ENCODE assay signal across 8 mouse cellular contexts in the genomic region with DNA sequence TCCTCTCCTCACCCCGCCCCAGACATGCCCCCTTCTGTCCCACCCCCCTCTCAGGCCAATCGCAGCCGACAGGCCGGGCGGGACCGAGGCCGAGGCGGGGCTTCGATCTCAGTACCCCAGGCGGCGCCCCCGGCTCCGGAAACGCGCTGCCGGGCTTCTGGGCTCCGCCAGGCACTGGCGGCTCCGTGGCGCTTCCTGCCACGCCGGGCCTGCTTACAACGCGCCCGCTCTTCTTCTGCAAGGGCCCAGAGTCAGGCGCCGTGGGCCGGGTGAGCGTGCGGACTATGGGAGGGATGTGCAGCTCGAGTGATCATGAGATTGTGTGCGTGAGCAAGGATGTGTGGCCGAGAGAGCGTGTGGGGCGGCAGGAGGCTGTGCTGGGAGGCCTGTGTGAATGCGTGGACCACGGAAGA. TPM values are rescaled to one million over a fixed set of nuclear protein-coding genes. Genes with fewer than 3 reads are reported as not detected.
A peak's percentile ranks its signal among the peaks of the same experiment; 100 is the strongest.
DNase-seq lines count a peak whose midpoint lies in the region; ATAC-seq and TF ChIP-seq lines count a peak whose summit lies in the region.

A gene (plus strand): TSS at position 139 of the 413 bp plus-strand sequence.

- 16% methylated on average over 37 of the region's 37 CpGs for WGBS in bone marrow, adult 2 months
- WGBS in heart, embryonic 13.5 days, result 9% methylated on average over 37 of the region's 37 CpGs
- 23% methylated on average over 37 of the region's 37 CpGs for WGBS in kidney, postnatal 0 days
- WGBS in liver, embryonic 12.5 days (ENCODE audit: insufficient replicate concordance), result 12% methylated on average over 37 of the region's 37 CpGs
- 15% methylated on average over 36 of the region's 37 CpGs for WGBS in stomach, postnatal 0 days

- no peak; the same call in 1 of the 2 replicates for TF ChIP-seq POLR2A in bone marrow, adult 2 months (IDR thresholded peaks at IDR 0.05; ENCODE audit: borderline replicate concordance, control insufficient read depth, low read depth, low read length)

- peak; percentile 76 for ATAC-seq in heart, embryonic 13.5 days (ENCODE audit: extremely low read depth, insufficient number of reproducible peaks, low FRiP score, low TSS enrichment)
- ATAC-seq in kidney, postnatal 0 days (replicated peaks; ENCODE audit: low FRiP score, low read depth), result peak; percentile 89
- peak; percentile 89 for ATAC-seq in liver, embryonic 12.5 days
- ATAC-seq in stomach, postnatal 0 days (ENCODE audit: low FRiP score, low TSS enrichment), result peak; percentile 89

- H3K9ac ChIP-seq in heart, embryonic 13.5 days, result peak within 1 kb of the TSS; percentile 90
- peak within 1 kb of the TSS; percentile 71 for H3K9ac ChIP-seq in kidney, postnatal 0 days (ENCODE audit: low read depth, low read length)
- peak within 1 kb of the TSS; percentile 73 for H3K9ac ChIP-seq in liver, embryonic 12.5 days
- H3K9ac ChIP-seq in stomach, postnatal 0 days (ENCODE audit: low read length), result peak within 1 kb of the TSS; percentile 66

- H3K36me3 ChIP-seq in heart, embryonic 13.5 days, result no peaks in the 10 kb centered on the region
- no peaks in the 10 kb centered on the region for H3K36me3 ChIP-seq in kidney, postnatal 0 days (ENCODE audit: insufficient read depth, low read length)
- peaks cover 4% of the 10 kb centered on the region; the same call in 1 of the 2 replicates for H3K36me3 ChIP-seq in liver, embryonic 12.5 days
- H3K36me3 ChIP-seq in stomach, postnatal 0 days (ENCODE audit: control insufficient read depth, insufficient read depth, low read length), result no peaks in the 10 kb centered on the region

- H3K4me2 ChIP-seq in heart, embryonic 13.5 days, result peak within 1 kb of the TSS; percentile 70
- H3K4me2 ChIP-seq in kidney, postnatal 0 days (ENCODE audit: low read length), result peak within 1 kb of the TSS; percentile 51
- H3K4me2 ChIP-seq in liver, embryonic 12.5 days, result peak within 1 kb of the TSS; percentile 74
- H3K4me2 ChIP-seq in stomach, postnatal 0 days (replicated peaks; ENCODE audit: low read depth), result peak within 1 kb of the TSS; percentile 58

- 0 out of 2 replicates have a peak, but pooled peaks cover 3% of the 10 kb centered on the region for H3K27me3 ChIP-seq in heart, embryonic 13.5 days (replicated peaks)
- no peaks in the 10 kb centered on the region for H3K27me3 ChIP-seq in kidney, postnatal 0 days (ENCODE audit: insufficient read depth, low read length)
- peaks cover 9% of the 10 kb centered on the region for H3K27me3 ChIP-seq in liver, embryonic 12.5 days (replicated peaks)
- no peaks in the 10 kb centered on the region for H3K27me3 ChIP-seq in stomach, postnatal 0 days (ENCODE audit: control insufficient read depth, insufficient read depth, low read length)

- H3K27ac ChIP-seq in bone marrow, adult 2 months (ENCODE audit: control insufficient read depth, insufficient read depth, low read depth, low read length, poor library complexity), result no peak within 1 kb of the TSS
- peak within 1 kb of the TSS; percentile 80 for H3K27ac ChIP-seq in heart, embryonic 13.5 days (replicated peaks)
- H3K27ac ChIP-seq in kidney, postnatal 0 days, result peak within 1 kb of the TSS; percentile 54; the same call in 1 of the 2 replicates
- H3K27ac ChIP-seq in liver, embryonic 12.5 days, result no peak within 1 kb of the TSS
- H3K27ac ChIP-seq in stomach, postnatal 0 days (replicated peaks), result peak within 1 kb of the TSS; percentile 61

- no peak for TF ChIP-seq EP300 in stomach, postnatal 0 days (optimal IDR thresholded peaks at IDR 0.05)

- no peaks in the 10 kb centered on the region for H3K9me3 ChIP-seq in heart, embryonic 13.5 days
- no peaks in the 10 kb centered on the region for H3K9me3 ChIP-seq in kidney, postnatal 0 days (replicated peaks; ENCODE audit: low read length)
- H3K9me3 ChIP-seq in liver, embryonic 12.5 days (replicated peaks), result no peaks in the 10 kb centered on the region
- H3K9me3 ChIP-seq in stomach, postnatal 0 days (ENCODE audit: control insufficient read depth, low read length), result no peaks in the 10 kb centered on the region

- no peaks in the 10 kb centered on the region for H3K4me1 ChIP-seq in bone marrow, adult 2 months (ENCODE audit: control insufficient read depth, insufficient read depth, low read length)
- H3K4me1 ChIP-seq in heart, embryonic 13.5 days, result peaks cover 14% of the 10 kb centered on the region
- H3K4me1 ChIP-seq in kidney, postnatal 0 days (replicated peaks; ENCODE audit: insufficient read depth, low read length), result no peaks in the 10 kb centered on the region
- peaks cover 25% of the 10 kb centered on the region; the same call in 1 of the 2 replicates for H3K4me1 ChIP-seq in liver, embryonic 12.5 days
- no peaks in the 10 kb centered on the region for H3K4me1 ChIP-seq in stomach, postnatal 0 days (replicated peaks; ENCODE audit: control insufficient read depth, insufficient read depth)

- no peak for TF ChIP-seq CTCF in bone marrow, adult 2 months (IDR thresholded peaks at IDR 0.05; ENCODE audit: control insufficient read depth, insufficient read depth, low read length)
- TF ChIP-seq CTCF in kidney, postnatal 0 days (IDR thresholded peaks at IDR 0.05; ENCODE audit: low read depth), result no peak
- TF ChIP-seq CTCF in stomach, postnatal 0 days (IDR thresholded peaks at IDR 0.05; ENCODE audit: low read depth), result peak; percentile 6; the same call in 1 of the 2 replicates

- peak; percentile 71 to 72 for DNase-seq in B cell, adult 2 months
- DNase-seq in fibroblast of lung, adult 2 months (ENCODE audit: low read depth), result peak; percentile 28
- DNase-seq in kidney, postnatal 0 days (ENCODE audit: low spot score), result peak; percentile 85
- peak; percentile 74 for DNase-seq in neural tube, embryonic 10.5 days (ENCODE audit: extremely low spot score, low spot score)
- DNase-seq in stomach, postnatal 0 days (ENCODE audit: low spot score), result peak; percentile 72

- H3K4me3 ChIP-seq in bone marrow, adult 2 months (replicated peaks; ENCODE audit: control insufficient read depth, low read depth, low read length), result peak within 1 kb of the TSS; percentile 68
- H3K4me3 ChIP-seq in heart, embryonic 13.5 days, result peak within 1 kb of the TSS; percentile 72
- H3K4me3 ChIP-seq in kidney, postnatal 0 days (replicated peaks; ENCODE audit: low read depth, low read length), result peak within 1 kb of the TSS; percentile 55
- H3K4me3 ChIP-seq in liver, embryonic 12.5 days, result peak within 1 kb of the TSS; percentile 64
- peak within 1 kb of the TSS; percentile 55 for H3K4me3 ChIP-seq in stomach, postnatal 0 days (ENCODE audit: low read depth, low read length)

RNA-seq across cellular contexts. Expression of the gene that starts here (rescaled TPM):
- 1.7 and 3.4 TPM in 2 replicates for polyA plus RNA-seq in bone marrow, adult 2 months (2011; ENCODE audit: insufficient read depth, insufficient read length, low replicate concordance, missing spikeins)
- 8.0 and 8.7 TPM in 2 replicates for polyA plus RNA-seq in heart, embryonic 13.5 days (2015; fragmentation: Nextera tagmentation; extraction: Ambion mirVana)
- polyA plus RNA-seq in kidney, postnatal 0 days (2015; fragmentation: Nextera tagmentation; extraction: Ambion mirVana), result 5.4 and 6.0 TPM in 2 replicates
- polyA plus RNA-seq in liver, embryonic 12.5 days (2016; fragmentation: Nextera tagmentation; extraction: Ambion mirVana), result 4.0 and 4.4 TPM in 2 replicates
- 2.6 and 2.8 TPM in 2 replicates for polyA plus RNA-seq in stomach, postnatal 0 days (2015; fragmentation: Nextera tagmentation; extraction: Ambion mirVana)

Comparison
In these comparisons a context has a peak if more than half of its experiments do, and no peak if none do; other contexts are left out.
1. DNase-seq: peak in every context shown above with its lines; median percentile 85 in kidney, postnatal 0 days; 74 in neural tube, embryonic 10.5 days; 72 in stomach, postnatal 0 days; 72 in B cell, adult 2 months; 28 in fibroblast of lung, adult 2 months.
2. H3K27ac ChIP-seq: peak in heart, embryonic 13.5 days (single experiment), kidney, postnatal 0 days (single experiment) and stomach, postnatal 0 days (single experiment); none in bone marrow, adult 2 months (single experiment) and liver, embryonic 12.5 days (single experiment).
3. Peak in every context shown above with its lines, with median percentiles within 50 percentile points of each other: H3K4me3 ChIP-seq, ATAC-seq, H3K4me2 ChIP-seq and H3K9ac ChIP-seq.